Mouse (Mus musculus) limb, embryonic 14.5 days (tissue): ENCODE results near the gene Nxph3. TPM values are rescaled to one million over a fixed set of nuclear protein-coding genes. Genes with fewer than 3 reads are reported as not detected.

ENCODE experiments used
- ATAC-seq: fragments of 200-750 bp; cut with Nextera tagmentation; 2 replicates; pipeline ENCODE4 v1.8.0; 2017; ENCODE audit warnings: low read depth, moderate number of reproducible peaks, moderate TSS enrichment; ENCODE audit not compliant: low FRiP score
- DNase-seq: peaks from one replicate; pipeline ENCODE4 v3.0.0-alpha.2; 2015; ENCODE audit warnings: low spot score
- H3K27ac ChIP-seq: fragments of 300-500 bp; sonication (generic); replicated peaks from 2 replicates; pipeline ENCODE4 v1.5.1; 2014; ENCODE audit warnings: low read depth, mild to moderate bottlenecking, low read length, moderate library complexity, mixed read lengths
- H3K27me3 ChIP-seq: fragments of 300-500 bp; sonication (generic); 2 replicates; pipeline ENCODE4 v1.6.1; 2014; ENCODE audit warnings: low read length, mixed read lengths; ENCODE audit not compliant: control insufficient read depth, insufficient read depth
- H3K36me3 ChIP-seq: fragments of 300-500 bp; sonication (generic); 2 replicates; pipeline ENCODE4 v1.6.1; 2014; ENCODE audit warnings: mild to moderate bottlenecking, low read length, moderate library complexity, mixed read lengths; ENCODE audit not compliant: control insufficient read depth, insufficient read depth
- H3K4me1 ChIP-seq: fragments of 300-500 bp; sonication (generic); 2 replicates; pipeline ENCODE4 v1.6.1; 2014; ENCODE audit warnings: antibody characterized with exemption, low read length, mixed read lengths; ENCODE audit not compliant: control insufficient read depth, insufficient read depth
- H3K4me2 ChIP-seq: fragments of 300-500 bp; sonication (generic); replicated peaks from 2 replicates; pipeline ENCODE4 v1.6.1; 2014; ENCODE audit warnings: low read depth, mild to moderate bottlenecking, low read length, moderate library complexity; ENCODE audit not compliant: severe bottlenecking
- H3K4me3 ChIP-seq: fragments of 300-500 bp; sonication (generic); replicated peaks from 2 replicates; pipeline ENCODE4 v1.5.1; 2014; ENCODE audit warnings: low read length
- H3K9ac ChIP-seq: fragments of 300-500 bp; sonication (generic); 2 replicates; pipeline ENCODE4 v1.6.1; 2014; ENCODE audit warnings: mild to moderate bottlenecking, low read depth, low read length, moderate library complexity; ENCODE audit not compliant: severe bottlenecking
- H3K9me3 ChIP-seq: fragments of 300-500 bp; sonication (generic); 2 replicates; pipeline ENCODE4 v1.6.1; 2016; ENCODE audit warnings: low read length; ENCODE audit not compliant: control insufficient read depth
- POLR2A ChIP-seq: fragments of 200-500 bp; IDR thresholded peaks from 2 replicates; pipeline ENCODE4 v1.8.0; 2012; ENCODE audit warnings: inconsistent platforms, mild to moderate bottlenecking, moderate library complexity, borderline replicate concordance; ENCODE audit not compliant: insufficient read depth, insufficient read length; ENCODE audit errors: extremely low read depth
- WGBS: fragments of 180-500 bp; shearing (Covaris S2); extraction: QIAGEN DNeasy Blood & Tissue Kit; methylation state at CpG from one replicate; pipeline ENCODE4 v1.1.7; 2014; 5-methylcytosine and 5-hydroxymethylcytosine counted together
- polyA plus RNA-seq, 2 experiments: library from polyadenylated mRNA; depleted of rRNA in 1 of 2; stranded (reverse) in 1 of 2; unstranded in 1 of 2; fragments of >200 nt; fragmentation: Nextera tagmentation in 1 of 2; extraction: Ambion mirVana in 1 of 2; gene quantifications; 2 replicates each; pipeline versions ENCODE4 v1.2.1 to v1.2.3; 2012 to 2014

The Nxph3 gene
- 1.9 and 2.4 TPM in 2 replicates for polyA plus RNA-seq (2012; rRNA removed)
- 0.82 and 0.91 TPM in 2 replicates for polyA plus RNA-seq (2014; fragmentation: Nextera tagmentation; extraction: Ambion mirVana)

DNA sequence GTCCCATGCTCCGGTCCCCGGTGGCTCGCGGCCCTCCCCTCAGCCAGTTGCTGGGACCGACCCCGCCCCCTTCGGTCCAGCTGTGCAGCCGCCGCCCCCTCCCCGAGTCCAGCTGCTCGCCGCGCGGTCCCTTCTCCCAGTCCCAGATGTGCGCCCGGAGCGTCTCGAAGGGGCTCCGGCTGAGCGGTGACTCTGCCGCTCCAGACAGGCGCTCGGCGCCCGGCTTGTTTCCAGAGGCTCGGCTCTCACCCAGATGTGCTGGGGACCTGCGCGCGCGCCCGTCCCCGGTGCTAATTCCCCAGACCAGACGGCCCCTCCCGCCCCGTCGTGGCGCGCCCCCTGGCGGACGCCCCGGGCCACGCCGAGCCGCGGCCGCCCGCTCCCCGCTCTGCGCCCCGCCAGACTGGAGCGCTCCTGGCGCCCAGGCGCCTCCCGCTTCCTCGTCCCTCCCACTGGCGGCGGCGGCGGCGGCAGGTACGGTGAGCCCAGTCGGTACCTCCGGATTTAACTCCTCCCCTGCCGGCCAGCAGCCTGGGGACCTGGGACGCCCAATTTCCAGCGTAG, at the start of gene Nxph3:
TSS of gene Nxph3 (minus strand) at position 273 of the 564 bp plus-strand sequence.
- H3K9me3 ChIP-seq: no peaks in the 10 kb centered on the region
- peak; percentile 40 for DNase-seq
- H3K27ac ChIP-seq: no peak within 1 kb of the TSS

DNA sequence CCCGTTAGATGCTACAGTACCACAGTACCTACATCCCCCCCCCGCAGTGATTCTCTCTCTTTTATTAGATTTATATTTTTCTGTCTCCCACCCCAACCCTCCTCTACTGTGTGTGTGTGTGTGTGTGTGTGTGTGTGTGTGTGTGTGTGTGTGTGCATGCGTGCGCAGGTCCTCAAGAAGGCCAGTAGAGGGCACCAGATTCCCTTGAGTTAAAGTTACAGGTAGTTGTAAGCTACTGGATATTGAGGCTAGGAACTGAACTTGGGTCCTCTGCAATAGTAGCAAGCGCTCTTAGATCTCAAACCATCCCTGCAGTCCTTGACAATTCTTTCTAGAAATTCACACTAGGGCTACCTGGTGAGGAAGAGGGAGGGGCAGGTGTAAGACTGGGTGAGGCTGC, 49.5 kb upstream of the Nxph3 start:
- Histone ChIP-seq H3K4me1 (peaks cover 21% of the 10 kb centered on the region), H3K9ac (no peak overlapping the region), H3K4me3 (no peak overlapping the region), H3K27me3 (no peaks in the 10 kb centered on the region), H3K27ac (no peak overlapping the region), H3K9me3 (no peaks in the 10 kb centered on the region), H3K36me3 (no peaks in the 10 kb centered on the region), H3K4me2 (no peak overlapping the region)
- WGBS: 95% methylated on average over 5 of the region's 5 CpGs
- DNase-seq (no peak), ATAC-seq (no peak)
- TF ChIP-seq POLR2A: no peak

More for the DNA sequence above, at the start of gene Nxph3:
- H3K27me3 ChIP-seq: peaks cover 22% of the 10 kb centered on the region
- peak; percentile 60 for ATAC-seq
- H3K4me1 ChIP-seq: peaks cover 19% of the 10 kb centered on the region
- H3K36me3 ChIP-seq: no peaks in the 10 kb centered on the region
- no peak for TF ChIP-seq POLR2A
- H3K4me3 ChIP-seq: peak within 1 kb of the TSS; percentile 60
- H3K9ac ChIP-seq: peak within 1 kb of the TSS; percentile 52
- peak within 1 kb of the TSS; percentile 98 for H3K4me2 ChIP-seq
- WGBS: 0% methylated on average over 32 of the region's 66 CpGs

DNA sequence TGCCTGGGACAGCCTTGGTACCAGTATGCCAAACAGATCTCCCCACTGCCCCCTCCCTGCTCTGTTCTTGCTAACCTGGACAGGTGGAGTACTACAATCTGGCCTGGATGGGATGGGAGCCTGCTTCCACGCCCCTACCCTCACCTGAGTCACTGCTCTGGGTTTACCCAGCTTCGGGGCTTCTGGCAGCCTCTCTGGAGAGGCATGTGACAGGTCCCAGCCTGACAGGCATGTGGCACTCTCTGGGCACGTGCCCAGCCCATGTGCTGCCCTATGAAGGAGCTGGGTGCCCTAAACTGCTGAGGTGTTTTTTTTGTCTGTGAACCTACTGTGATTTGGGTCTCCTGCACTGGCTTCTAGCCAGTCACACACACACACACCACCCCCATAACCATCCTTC, 46.4 kb upstream of the Nxph3 start:
- no peaks in the 10 kb centered on the region for H3K9me3 ChIP-seq
- no peak overlapping the region for H3K9ac ChIP-seq
- WGBS: 53% methylated on average over 3 of the region's 3 CpGs
- TF ChIP-seq POLR2A: no peak
- no peak overlapping the region for H3K27ac ChIP-seq
- peaks cover 4% of the 10 kb centered on the region; the same call in 1 of the 2 replicates for H3K4me1 ChIP-seq
- no peak overlapping the region for H3K4me3 ChIP-seq
- DNase-seq (no peak), ATAC-seq (no peak)
- H3K4me2 ChIP-seq: no peak overlapping the region
- no peaks in the 10 kb centered on the region for H3K27me3 ChIP-seq
- H3K36me3 ChIP-seq: no peaks in the 10 kb centered on the region

DNA sequence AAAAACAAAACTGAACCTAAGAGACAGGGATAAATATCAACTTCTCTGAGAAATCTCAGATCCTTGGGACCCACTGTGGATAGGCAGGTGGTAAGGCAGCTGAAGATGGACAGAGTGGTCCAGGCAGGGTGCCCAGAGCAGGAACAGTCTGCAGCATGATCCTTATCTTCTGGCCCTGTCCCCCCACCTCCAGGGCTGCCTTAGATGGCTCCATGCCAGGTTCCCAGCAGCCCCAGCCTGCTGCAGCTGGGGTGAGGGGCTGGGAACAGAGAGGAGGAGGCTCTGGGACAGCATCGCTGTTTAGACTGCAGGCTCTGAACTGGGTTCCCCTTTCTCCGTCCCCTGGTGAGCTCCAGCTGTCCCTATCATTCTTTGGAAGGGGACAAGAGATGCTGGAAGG, 45.4 kb upstream of the Nxph3 start:
- no peaks in the 10 kb centered on the region for H3K36me3 ChIP-seq
- H3K9ac ChIP-seq: no peak overlapping the region
- peak; percentile 47; the same call in 1 of the 2 replicates for ATAC-seq
- H3K27me3 ChIP-seq: no peaks in the 10 kb centered on the region
- 48% methylated on average over 2 of the region's 2 CpGs for WGBS
- no peak for DNase-seq
- TF ChIP-seq POLR2A: no peak
- no peak overlapping the region for H3K27ac ChIP-seq
- H3K4me2 ChIP-seq: no peak overlapping the region
- no peaks in the 10 kb centered on the region for H3K9me3 ChIP-seq
- no peak overlapping the region for H3K4me3 ChIP-seq
- H3K4me1 ChIP-seq: peaks cover 14% of the 10 kb centered on the region

DNA sequence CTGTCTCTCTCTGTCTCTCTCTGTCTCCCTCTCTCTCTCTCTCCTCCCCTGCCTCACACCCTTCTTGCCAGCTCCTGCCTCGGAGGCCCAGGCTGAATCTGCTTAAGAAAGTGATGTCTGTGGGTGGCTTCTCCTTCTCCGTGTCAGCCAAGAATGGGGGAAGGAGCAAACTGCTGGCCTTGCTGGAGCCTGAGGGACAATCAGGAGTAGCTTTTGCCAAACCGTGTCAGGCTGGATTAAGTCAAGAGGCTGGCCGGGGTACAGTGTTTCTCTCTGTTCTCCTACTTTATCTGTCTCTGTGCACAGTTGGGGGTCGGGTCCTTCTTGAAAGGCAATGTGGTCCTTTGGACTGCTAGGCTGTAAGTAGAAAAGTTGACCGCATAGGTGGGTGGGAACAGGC, 43.3 kb upstream of the Nxph3 start:
- WGBS: 50% methylated on average over 6 of the region's 6 CpGs
- H3K27me3 ChIP-seq: no peaks in the 10 kb centered on the region
- H3K4me1 ChIP-seq: peaks cover 16% of the 10 kb centered on the region
- ATAC-seq (no peak), DNase-seq (no peak)
- no peak overlapping the region for H3K9ac ChIP-seq
- no peak for TF ChIP-seq POLR2A
- no peak overlapping the region for H3K4me3 ChIP-seq
- no peak overlapping the region for H3K27ac ChIP-seq
- no peaks in the 10 kb centered on the region for H3K36me3 ChIP-seq
- no peak overlapping the region for H3K4me2 ChIP-seq
- peaks cover 6% of the 10 kb centered on the region; the same call in 1 of the 2 replicates for H3K9me3 ChIP-seq
